Mouse (Mus musculus) embryo, embryonic 10 days (tissue): ENCODE measurements around the gene Flot1.

Experiments used
- DNase-seq: peaks from one replicate; pipeline ENCODE4 v3.0.0-alpha.2; 2015; ENCODE audit warnings: low spot score

Gene Flot1

GRCm38 (mm10) chr17:35822964-35823937, at the start of gene Flot1:
Gene Flot1, plus strand, starts transcription at chr17:35823230.
- DNase-seq = peak; percentile 95

DNA sequence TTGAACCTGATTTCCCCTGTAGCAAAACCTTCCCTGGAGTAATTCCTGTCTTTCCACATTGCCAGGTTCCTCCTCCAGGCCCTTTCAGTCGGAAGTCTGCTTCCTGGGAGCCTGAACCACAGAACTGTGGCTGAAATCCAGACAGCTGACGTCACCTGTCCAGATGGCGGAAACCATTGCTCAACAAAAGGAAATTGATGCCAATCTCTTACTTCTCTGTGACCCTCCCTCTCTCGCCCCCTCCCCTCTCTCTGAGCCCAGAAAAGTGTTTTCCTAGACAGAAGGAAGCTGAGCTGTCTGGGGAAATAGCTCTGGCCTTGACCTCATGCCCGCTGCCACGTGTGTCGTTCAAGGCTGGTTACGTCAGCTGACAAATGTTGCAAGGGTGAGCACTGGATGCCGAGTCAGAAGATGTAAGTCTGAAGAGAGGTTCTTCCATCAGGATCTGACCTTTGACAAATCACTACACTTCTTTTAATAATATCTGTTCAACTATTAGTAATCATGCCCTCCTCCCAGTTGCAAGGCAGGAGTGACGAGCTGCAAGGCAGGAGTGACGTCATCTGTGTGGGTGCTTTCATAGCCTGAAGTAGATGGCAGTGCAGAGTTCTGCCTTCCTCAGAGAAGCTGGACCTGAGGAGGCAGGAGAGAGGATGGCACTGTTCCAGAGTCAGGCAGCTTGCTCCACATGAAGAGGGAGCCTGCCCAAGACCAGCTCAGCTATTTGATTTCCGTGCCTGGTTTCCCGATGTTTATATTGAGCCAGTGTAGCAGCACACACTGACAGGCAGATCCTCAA, 46.0 kb upstream of the Flot1 start:
- DNase-seq = peak; percentile 11

DNA sequence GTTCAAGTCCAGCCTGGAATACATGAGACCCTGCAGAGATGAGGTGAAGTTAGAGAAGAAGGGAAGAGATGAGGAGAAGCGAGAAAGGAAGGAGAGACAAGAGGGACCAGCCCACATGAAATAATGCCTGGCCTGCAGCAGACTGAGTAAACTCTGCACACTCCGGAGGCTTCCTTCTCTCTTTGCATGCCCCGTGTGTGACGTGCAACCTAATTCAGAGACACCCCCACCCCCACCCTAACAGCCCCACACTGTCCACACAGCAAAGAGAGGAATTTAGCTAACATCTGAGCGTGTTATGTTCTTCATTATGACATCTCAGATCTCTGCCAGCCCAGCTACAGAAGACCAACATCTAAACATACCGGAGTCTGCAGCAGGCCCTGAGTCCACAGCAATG, 44.1 kb upstream of the Flot1 start:
- no peak for DNase-seq

DNA sequence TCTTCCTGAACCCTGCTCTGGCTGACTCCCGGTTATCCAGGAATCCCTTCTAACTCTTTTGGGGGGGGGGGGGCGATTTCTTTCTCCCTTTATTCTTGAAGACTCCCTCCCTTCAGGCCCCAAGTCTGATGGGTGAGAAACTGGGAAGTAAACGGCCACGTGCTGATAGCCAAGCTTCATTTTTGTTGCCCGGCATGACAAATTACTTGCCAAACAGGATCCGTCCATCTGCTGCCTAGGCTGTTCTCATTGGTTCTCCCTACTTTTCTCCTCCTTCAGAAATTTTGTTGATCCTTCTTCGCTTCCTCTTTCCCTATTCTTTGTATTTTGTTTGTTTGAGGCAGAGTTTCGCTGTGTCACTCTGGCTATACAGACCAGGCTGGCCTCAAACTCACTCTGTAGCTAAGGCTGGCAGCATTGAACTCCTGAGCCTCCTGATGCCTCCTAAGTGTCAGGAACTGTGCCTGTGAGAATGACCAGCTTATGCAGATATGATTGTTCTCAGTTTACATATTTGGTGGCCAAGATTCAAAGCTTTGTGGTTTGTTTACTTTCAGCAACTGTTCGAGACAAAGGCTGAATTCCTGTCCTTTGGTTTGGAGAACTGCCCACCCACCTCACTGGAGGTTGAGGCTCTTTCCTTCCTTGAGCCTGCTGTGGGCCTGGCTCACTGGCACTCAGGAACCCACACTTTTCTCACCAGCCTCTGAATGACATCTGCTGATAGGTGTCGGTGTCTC, 43.4 kb upstream of the Flot1 start:
- no peak for DNase-seq

GRCm38 (mm10) chr17:35780362-35780761, 42.7 kb upstream of the Flot1 start:
- DNase-seq = no peak

DNA sequence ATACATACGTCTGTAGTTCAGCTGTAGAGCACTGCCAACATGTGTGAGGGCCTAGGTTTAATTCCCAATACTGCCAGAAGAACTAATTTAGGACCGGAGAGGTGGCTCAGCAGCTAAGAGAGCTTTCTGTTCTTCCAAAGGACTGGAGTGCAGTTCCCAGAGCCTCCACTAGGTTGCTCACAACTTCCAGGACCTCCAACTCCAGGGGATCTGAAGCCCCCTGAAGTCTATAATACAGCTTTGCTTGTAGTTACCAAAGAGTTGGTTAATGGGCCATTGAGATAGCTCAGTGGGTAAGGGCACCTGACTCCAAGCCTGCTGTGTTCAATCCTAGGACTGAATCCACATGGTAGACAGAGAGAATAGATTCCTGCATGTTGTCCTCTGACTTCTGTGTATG, 40.6 kb upstream of the Flot1 start:
- peak; percentile 19 for DNase-seq

DNA sequence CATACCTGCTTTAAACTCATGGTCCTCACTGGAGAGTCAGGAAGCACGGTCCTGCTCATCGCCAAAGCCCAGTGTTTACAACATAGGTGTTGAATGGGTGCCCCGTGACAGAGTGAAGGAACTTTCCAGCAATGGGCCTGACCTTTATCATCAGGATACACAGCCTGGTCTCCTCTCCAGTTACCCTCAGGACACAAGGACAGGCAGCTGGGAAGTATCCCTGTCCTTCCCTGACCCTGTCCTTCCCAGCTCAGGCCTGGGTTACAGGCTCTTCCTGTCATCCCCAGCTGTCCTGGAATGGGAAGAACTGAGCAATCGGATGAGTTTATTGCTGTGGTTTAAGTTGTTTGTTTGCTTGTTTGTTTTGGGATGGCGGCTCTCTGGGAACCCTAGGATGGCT, 40.1 kb upstream of the Flot1 start:
- no peak for DNase-seq

- no peak for DNase-seq
These were observed 39.1 kb upstream of the Flot1 start for GRCm38 (mm10) chr17:35783944-35784343.

DNA sequence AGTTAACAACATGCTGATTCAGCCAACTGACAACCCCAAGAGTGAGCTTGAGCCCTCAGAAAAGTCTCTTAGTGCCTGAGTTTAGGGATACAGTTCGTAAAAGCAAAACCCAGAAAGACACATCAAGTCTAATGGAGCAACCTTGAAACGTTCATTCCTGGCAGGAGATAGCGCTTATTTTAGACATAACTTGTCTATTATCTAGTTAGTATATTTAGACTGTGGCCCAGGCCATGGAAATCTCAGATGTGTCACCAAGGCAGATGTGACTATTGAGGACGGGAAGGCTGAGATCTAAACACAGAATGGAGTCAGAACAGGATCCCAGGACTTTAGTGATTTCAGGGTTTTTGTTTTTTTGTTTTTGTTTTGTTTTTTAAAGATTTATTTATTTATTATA, 37.9 kb upstream of the Flot1 start:
- DNase-seq = no peak

GRCm38 (mm10) chr17:35787493-35787892, 35.5 kb upstream of the Flot1 start:
- no peak for DNase-seq

DNA sequence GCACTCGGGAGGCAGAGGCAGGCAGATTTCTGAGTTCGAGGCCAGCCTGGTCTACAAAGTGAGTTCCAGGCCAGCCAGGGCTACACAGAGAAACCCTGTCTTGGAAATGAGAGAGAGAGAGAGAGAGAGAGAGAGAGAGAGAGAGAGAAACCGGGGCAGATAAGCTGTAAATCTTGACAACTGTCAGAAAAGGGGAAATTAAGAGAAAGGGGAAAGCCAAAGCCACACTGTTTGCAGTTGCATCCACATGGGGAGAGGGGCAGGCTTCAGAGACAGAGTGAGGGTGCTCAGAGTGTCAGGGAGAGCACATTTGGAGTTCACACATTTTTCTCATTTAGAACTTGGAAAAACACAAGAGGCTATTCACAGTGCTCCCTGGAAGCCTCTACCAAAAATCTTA, 35.0 kb upstream of the Flot1 start:
- no peak for DNase-seq

- DNase-seq = no peak
These were observed 32.1 kb upstream of the Flot1 start for GRCm38 (mm10) chr17:35790933-35791332.

DNA sequence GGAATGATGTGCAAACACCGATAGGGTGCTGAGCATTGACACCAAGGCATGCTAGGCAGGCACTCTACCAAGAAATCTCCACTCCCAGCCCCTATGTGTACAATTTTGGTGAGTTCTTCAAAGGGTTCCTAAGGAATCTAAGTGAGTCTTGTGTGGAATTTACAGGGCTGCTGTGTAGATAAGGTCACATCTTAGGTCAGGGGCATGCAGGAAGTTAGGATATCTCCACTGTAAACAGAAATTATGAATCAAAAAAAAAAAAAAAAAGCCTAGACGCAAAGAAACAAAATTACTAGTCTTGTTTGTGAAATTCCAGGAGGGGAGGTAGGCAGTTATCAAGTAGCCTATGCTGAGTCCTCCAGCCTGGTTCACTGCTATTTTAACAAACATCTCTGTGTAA, 30.2 kb upstream of the Flot1 start:
- DNase-seq = no peak

GRCm38 (mm10) chr17:35795099-35795498, 27.9 kb upstream of the Flot1 start:
- DNase-seq = no peak

- no peak for DNase-seq
These were observed 27.4 kb upstream of the Flot1 start for GRCm38 (mm10) chr17:35795656-35796055.

DNA sequence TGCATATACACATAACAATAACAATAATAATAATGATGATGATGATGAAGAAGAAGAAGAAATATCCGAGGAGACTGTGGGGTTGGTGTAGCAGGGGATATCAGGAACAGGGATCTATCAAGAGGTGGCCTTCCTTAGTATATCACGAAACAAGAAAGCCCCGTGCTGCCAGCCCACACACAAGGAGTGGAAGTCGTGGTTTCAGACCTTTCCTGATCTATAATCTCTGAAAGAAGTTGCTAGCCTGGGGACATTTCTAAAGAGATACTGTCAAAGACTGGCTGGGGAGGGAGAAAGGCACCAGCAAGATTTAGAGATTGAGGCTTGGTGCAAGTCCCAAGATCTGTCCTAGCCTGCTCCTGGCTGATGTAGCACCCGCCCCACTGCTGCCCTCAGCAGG, 26.2 kb upstream of the Flot1 start:
- DNase-seq = no peak

DNA sequence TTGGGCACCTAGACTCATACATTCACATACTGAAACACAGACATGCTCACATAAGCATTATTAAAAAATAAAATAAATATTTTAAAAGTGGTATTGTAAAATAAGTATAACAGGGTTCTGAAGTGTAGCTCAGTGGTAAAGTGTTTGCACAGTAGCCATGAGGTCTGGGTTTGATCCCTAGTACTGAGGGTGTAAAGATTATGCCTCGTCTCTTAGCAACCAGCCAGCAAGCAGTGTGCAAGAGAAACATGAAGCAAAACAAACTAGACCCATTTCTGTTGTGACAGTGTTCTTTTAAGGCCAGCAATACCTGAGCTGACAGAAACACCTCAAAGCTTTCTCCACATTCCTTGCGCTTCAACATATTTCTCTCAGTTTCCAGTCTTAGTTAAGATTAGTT, 22.1 kb upstream of the Flot1 start:
- DNase-seq = no peak

DNA sequence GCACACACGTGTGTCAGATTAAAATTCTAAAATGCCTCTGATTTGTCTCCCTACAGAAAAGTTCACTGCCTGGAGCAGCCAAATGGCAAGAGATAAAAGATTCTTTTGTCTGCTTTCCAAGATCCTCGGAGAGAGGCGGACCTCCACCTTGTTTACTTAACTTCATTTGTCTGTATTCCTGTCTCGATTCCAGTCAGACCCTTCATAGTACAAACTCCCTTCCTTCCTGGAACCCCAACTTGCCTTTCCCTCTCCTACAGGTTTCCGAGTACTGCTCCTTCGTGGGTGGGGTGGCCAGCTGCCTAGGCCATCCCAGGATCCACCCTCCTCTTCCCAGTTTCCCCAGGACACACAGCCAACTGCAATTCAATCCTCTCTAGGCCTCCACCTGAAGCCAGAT, 20.0 kb upstream of the Flot1 start:
- no peak for DNase-seq

- no peak for DNase-seq
These were observed 19.1 kb upstream of the Flot1 start for GRCm38 (mm10) chr17:35803858-35804399.

GRCm38 (mm10) chr17:35808073-35808472, 15.0 kb upstream of the Flot1 start:
- DNase-seq = no peak

DNA sequence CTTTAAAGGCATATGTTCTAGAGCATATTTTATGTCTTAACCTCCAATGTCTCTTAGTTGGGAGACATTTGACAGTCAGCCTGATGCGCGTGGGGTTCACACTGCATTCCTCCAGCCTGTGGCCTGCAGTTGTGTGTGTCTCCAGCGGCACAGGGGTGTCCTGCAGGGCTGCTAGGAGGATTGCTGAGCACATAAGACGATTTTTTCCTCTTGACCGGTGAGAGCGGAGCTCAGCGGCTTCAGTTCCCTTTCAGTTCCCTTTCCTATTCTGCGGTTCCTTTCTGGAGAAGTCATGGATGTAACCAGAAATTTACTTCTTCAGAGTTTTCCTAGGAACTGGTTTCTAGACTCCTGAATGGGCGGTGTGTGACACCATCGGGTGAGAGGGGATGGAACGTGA, 13.6 kb upstream of the Flot1 start:
- no peak for DNase-seq
